Mouse (Mus musculus): ENCODE data around the gene Dand5. TPM values are rescaled to one million over a fixed set of nuclear protein-coding genes. Genes with fewer than 3 reads are reported as not detected.
A peak's percentile ranks its signal among the peaks of the same experiment; 100 is the strongest.
"Not testable (repeated sequence)": the region's sequence is repeated elsewhere in the genome, so short reads cannot be mapped to it uniquely, and the experiment has no call there.

Dand5 gene
- polyA plus RNA-seq, 1 experiment from 2014 or later, result 6.1 TPM

DNA sequence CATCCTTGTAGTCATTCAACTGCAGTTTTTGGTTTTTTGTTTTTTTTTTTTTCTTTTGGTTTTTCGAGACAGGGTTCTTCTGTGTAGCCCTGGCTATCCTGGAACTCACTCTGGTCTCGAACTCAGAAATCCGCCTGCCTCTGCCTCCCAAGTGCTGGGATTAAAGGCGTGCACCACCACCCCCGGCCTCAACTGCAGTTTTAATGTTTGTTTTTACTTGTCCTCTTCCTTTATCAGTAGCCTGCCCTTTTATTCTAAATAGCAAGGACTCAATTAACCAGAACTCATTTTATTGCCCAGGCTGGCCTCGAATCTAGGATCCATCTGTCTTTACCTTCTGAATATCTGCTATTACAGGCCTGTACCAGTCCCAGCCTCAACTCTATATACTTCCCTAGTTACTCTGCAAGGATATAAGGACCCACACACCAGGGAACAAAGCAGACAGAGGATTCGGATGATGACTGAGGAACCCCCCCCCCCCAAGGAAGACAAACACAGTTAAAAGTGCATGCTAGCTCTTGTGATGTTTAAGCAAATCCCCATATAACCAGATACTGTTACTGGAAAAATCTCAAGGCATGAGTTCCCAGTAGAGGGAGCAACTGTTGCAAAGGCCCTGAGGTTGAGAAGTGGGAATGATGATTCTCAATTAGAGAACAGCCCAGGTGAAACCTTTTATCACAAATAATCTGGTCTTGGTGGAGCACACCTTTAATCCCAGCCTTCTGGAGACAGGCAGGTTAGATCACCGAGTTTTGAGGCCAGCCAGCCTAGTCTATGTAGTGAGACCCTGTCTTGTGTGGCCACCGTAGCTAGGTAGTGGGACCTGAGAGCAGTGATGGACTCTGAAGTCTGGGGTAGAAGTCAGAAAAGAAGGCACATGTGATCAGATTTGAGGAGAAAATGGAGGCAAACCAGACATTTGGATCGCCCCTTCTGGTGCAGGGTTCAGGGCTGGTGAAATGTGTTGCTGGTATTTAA, 10.4 kb upstream of the Dand5 start:
- 68% methylated on average over 10 of the region's 10 CpGs for WGBS
- peak overlapping the region; percentile 94 for H3K27ac ChIP-seq (replicated peaks)
- peak overlapping the region; percentile 95 for H3K4me3 ChIP-seq
- peak overlapping the region; percentile 59 for H3K4me2 ChIP-seq (replicated peaks)
- ATAC-seq (ENCODE audit: low FRiP score, low read depth), result no peak
- no peaks in the 10 kb centered on the region for H3K9me3 ChIP-seq
- peaks cover 45% of the 10 kb centered on the region for H3K36me3 ChIP-seq
- H3K9ac ChIP-seq (replicated peaks), result peak overlapping the region; percentile 98
- peaks cover 15% of the 10 kb centered on the region for H3K4me1 ChIP-seq
- H3K27me3 ChIP-seq, result no peaks in the 10 kb centered on the region

DNA sequence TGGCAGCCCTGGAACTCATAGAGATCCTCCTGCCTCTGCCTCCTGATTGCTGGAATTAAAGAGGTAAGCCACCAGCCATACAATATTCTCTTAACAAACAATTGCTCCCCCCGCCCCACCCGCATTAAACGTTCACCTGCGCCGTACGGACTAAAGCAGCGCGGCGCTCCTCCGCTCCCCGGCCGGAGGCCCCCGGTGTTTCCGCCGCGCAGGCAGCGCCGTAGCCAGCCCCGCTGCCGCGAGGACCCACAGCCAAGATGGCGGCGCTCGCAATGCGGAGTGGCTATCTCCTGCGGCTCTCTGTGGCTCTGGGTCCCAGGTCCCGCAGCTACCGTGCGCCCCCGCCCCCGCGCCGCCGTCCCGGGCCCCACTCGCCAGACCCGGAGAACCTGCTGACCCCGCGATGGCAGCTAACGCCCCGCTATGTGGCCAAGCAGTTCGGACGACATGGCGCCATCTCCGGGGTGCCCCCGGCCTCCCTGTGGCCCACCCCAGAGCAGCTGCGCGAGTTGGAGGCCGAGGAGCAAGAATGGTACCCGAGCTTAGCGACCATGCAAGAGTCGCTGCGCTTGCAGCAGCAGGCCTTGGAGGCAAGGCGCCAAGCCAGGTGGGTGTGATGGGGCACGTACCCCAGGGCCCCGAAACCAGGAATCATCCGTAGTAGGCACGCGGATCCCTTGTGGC, 9.6 kb upstream of the Dand5 start:
- Histone ChIP-seq H3K4me2 (replicated peaks) (peak overlapping the region; percentile 59), H3K36me3 (peaks cover 36% of the 10 kb centered on the region), H3K9ac (replicated peaks) (peak overlapping the region; percentile 98), H3K27me3 (0 out of 2 replicates have a peak, but pooled peaks cover 3% of the 10 kb centered on the region), H3K4me1 (peaks cover 15% of the 10 kb centered on the region), H3K4me3 (peak overlapping the region; percentile 95), H3K9me3 (no peaks in the 10 kb centered on the region), H3K27ac (replicated peaks) (peak overlapping the region; percentile 94)
- peak; percentile 81 for ATAC-seq (ENCODE audit: low FRiP score, low read depth)
- 1% methylated on average over 59 of the region's 59 CpGs for WGBS

DNA sequence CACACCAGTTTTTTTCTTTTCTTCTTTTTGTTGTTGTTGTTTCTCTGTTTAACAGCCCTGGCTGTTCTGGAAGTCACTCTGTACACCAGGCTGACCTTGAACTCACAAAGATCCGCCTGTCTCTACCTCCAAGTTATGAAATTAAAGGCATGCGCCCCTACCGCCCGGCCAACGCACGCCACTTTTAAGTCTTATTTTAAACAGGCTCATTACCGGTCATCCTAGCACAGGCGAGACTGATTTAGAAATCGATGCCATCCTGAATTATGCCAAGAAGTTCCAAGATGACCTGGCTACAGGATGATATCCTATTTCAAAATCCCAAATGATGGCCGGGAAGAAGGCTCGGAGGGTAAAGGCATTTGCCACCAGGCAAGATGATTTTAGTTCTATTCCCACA, 8.9 kb upstream of the Dand5 start, which contains the start of gene Gadd45gip1:
Gene Gadd45gip1 (plus strand): TSS at position 33 of the 400 bp plus-strand sequence.
- 0 out of 2 replicates have a peak, but pooled peaks cover 3% of the 10 kb centered on the region for H3K27me3 ChIP-seq
- WGBS, result 86% methylated on average over 11 of the region's 11 CpGs
- peaks cover 15% of the 10 kb centered on the region for H3K4me1 ChIP-seq
- H3K9ac ChIP-seq (replicated peaks), result peak within 1 kb of the TSS; percentile 98
- ATAC-seq (ENCODE audit: low FRiP score, low read depth), result no peak
- peak within 1 kb of the TSS; percentile 94 for H3K27ac ChIP-seq (replicated peaks)
- peak within 1 kb of the TSS; percentile 95 for H3K4me3 ChIP-seq
- H3K36me3 ChIP-seq, result peaks cover 29% of the 10 kb centered on the region
- H3K9me3 ChIP-seq, result no peaks in the 10 kb centered on the region
- peak within 1 kb of the TSS; percentile 59 for H3K4me2 ChIP-seq (replicated peaks)

DNA sequence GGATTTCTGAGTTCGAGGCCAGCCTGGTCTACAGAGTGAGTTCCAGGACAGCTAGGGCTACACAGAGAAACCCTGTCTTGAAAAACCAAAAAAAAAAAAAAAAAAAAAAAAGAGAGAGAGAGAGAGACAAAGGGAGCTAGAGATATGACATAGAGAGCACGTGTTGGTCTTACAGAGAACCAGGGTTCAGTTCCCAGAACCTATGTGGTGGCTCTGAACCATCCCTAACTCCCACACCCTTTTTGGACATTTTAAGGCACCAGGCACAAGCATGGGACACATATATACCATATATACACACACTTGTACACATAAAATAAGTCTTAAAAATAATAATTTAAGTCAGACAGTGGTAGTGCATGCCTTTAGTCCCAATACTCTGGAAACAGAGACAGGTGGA, 3.9 kb upstream of the Dand5 start:
- 94% methylated on average over 2 of the region's 2 CpGs for WGBS
- H3K4me2 ChIP-seq (replicated peaks); H3K36me3 ChIP-seq; H3K4me3 ChIP-seq; H3K9me3 ChIP-seq; ATAC-seq (ENCODE audit: low FRiP score, low read depth); H3K9ac ChIP-seq (replicated peaks); H3K4me1 ChIP-seq; H3K27ac ChIP-seq (replicated peaks): not testable (repeated sequence)
- peaks cover 20% of the 10 kb centered on the region for H3K27me3 ChIP-seq

DNA sequence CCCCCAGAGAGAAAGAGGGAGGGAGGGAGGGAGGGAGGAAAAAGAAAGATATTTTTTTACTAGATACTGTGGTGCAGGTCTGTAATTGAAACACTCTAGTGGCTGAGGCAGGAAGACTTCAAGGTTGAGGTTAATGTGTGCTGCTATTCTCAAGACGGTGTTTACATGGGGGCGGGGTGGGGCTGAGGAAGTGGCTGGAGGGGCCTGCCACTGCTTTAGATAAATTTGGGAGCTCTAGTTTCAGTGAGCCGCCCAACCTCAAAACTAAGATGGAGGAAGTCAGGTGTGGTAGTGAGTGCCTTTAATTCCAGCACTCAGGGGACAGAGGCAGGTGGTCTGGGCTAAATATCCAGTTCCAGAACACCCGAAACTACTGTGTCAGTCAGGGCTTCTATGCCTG, 3.0 kb upstream of the Dand5 start:
- Histone ChIP-seq H3K36me3 (no peaks in the 10 kb centered on the region), H3K27ac (replicated peaks) (no peak overlapping the region), H3K4me2 (replicated peaks) (no peak overlapping the region), H3K27me3 (peaks cover 20% of the 10 kb centered on the region), H3K9me3 (no peaks in the 10 kb centered on the region), H3K4me3 (no peak overlapping the region), H3K9ac (replicated peaks) (no peak overlapping the region), H3K4me1 (0 out of 2 replicates have a peak, but pooled peaks cover 3% of the 10 kb centered on the region)
- 79% methylated on average over 4 of the region's 4 CpGs for WGBS
- no peak for ATAC-seq (ENCODE audit: low FRiP score, low read depth)

DNA sequence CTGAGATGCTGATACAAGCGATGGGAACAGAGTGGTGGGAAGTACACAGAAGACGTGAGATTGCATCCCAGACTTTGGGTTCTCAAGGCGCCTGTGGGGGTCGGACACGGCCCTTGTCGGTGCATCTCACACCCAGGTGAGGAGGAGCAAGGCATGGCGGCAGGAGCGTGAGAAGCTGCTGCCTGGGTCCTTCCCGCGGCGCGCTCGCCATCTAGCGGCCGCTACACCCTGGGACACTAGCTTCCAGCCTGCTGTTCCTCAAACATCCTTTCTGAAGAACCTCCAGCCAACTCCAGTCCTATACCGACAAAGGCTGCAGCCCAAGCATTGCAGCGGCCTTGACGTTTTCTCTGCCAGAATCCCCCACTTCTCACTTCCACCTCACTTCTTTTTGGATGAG, 1.0 kb upstream of the Dand5 start:
- peak overlapping the region; percentile 20; the same call in 1 of the 2 replicates for H3K4me3 ChIP-seq
- WGBS, result 0% methylated on average over 18 of the region's 18 CpGs
- peak; percentile 79; the same call in 1 of the 2 replicates for ATAC-seq (ENCODE audit: low FRiP score, low read depth)

DNA sequence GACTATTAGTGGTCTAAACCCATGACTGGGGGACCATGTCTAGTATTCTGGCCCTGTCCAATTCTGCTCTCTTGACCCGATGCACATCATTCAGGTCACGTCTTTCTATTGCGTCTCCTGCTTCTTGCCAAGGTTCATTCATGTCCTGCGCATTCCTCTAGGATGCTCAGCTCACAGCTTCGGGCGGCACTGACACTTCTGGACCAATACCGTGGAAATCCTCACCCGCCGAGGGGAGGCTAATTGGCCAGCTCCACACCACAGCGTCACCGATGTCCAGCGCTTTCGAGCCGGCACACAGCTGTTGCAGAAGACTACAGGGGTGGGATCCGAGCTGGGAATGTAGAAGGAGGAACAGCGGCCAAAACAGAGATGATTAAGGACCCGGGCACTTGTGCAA, 6.5 kb downstream of the Dand5 start:
- Histone ChIP-seq H3K36me3 (no peaks in the 10 kb centered on the region), H3K9ac (replicated peaks) (no peak overlapping the region), H3K9me3 (no peaks in the 10 kb centered on the region), H3K4me1 (peaks cover 27% of the 10 kb centered on the region), H3K27ac (replicated peaks) (no peak overlapping the region), H3K4me3 (no peak overlapping the region), H3K27me3 (peaks cover 48% of the 10 kb centered on the region), H3K4me2 (replicated peaks) (no peak overlapping the region)
- ATAC-seq (ENCODE audit: low FRiP score, low read depth), result no peak
- WGBS, result 75% methylated on average over 17 of the region's 17 CpGs

More for the DNA sequence above, 1.0 kb upstream of the Dand5 start:
- no peaks in the 10 kb centered on the region for H3K36me3 ChIP-seq
- H3K4me2 ChIP-seq (replicated peaks), result peak overlapping the region; percentile 49
- H3K9ac ChIP-seq (replicated peaks), result 0 out of 2 replicates have a peak overlapping the region, but pooled peaks have one; percentile 5
- no peak overlapping the region for H3K27ac ChIP-seq (replicated peaks)
- H3K27me3 ChIP-seq, result peaks cover 20% of the 10 kb centered on the region
- H3K4me1 ChIP-seq, result 0 out of 2 replicates have a peak, but pooled peaks cover 3% of the 10 kb centered on the region
- no peaks in the 10 kb centered on the region for H3K9me3 ChIP-seq

DNA sequence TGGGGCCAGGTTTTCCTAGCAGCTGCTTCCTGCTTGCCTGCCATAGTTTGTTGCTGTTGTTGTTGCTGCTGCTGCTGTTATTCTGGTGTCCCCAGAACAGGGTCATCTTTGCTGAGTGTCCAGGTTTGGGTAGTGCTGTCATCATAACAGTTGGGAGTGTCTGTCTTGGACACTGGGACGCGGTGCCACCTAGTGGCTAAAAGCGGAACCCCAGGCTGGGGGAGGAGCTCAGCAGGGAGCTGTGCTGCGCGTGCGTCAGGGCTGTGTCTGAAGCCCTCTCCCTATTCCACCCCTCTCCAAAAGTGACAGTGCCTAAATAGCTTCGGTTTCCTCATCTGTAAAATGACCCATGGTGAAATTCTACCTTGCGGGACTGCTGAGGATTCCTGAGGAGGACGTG, 7.1 kb downstream of the Dand5 start:
- 9% methylated on average over 9 of the region's 9 CpGs for WGBS
- Histone ChIP-seq H3K27me3 (peaks cover 54% of the 10 kb centered on the region), H3K36me3 (no peaks in the 10 kb centered on the region), H3K4me2 (replicated peaks) (no peak overlapping the region), H3K27ac (replicated peaks) (peak overlapping the region; percentile 30; the same call in 1 of the 2 replicates), H3K9ac (replicated peaks) (peak overlapping the region; percentile 34; the same call in 1 of the 2 replicates), H3K9me3 (no peaks in the 10 kb centered on the region), H3K4me1 (peaks cover 32% of the 10 kb centered on the region), H3K4me3 (0 out of 2 replicates have a peak overlapping the region, but pooled peaks have one; percentile 12)
- ATAC-seq (ENCODE audit: low FRiP score, low read depth), result peak; percentile 54

DNA sequence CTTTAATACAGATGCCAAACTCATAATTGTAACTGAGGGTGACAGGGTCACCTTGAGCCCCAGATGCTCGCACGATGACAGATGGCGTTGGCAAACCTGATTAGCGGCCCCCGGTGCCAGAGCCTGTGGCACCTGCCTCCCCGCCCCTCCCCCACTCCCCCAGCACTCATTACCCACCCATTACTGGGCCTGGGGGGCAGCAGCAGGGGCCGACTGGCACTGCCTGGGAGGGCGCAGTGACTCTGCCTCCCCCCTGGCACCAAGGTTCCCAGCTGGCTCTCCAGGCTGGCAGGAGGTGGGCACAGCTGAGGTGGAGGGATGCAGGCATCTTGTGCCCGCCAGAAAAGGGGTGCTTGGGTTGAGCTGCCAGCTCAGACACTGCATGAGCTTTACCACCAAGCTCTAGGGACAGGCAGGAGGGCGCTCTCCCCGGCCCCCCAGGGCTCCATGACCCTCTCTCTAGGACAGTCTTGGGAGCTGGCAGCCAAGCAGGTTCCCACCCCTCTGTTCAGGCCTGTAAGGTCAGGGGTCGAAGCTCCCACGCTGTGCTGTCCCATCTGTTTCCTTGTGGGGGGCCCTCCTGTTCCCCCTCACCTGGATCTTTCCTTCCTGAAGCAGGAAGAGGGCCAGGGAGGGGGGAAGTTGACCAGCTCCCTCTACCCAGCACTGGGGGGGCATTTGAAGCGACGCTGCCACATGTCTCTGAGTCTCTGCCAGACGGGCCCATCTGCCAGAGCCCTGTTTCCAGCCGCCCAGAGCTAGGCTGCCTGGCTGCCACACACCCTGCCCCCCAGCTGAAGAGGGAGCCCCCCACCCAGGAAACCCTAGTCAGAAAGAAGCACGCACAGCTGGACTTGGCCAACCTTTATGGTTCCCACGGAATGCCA, 7.8 kb downstream of the Dand5 start:
- no peaks in the 10 kb centered on the region for H3K36me3 ChIP-seq
- H3K9me3 ChIP-seq, result no peaks in the 10 kb centered on the region
- H3K27me3 ChIP-seq, result peaks cover 58% of the 10 kb centered on the region
- H3K9ac ChIP-seq (replicated peaks), result peak overlapping the region; percentile 34
- 34% methylated on average over 19 of the region's 19 CpGs for whole genome bisulfite sequencing
- H3K4me1 ChIP-seq, result peaks cover 36% of the 10 kb centered on the region
- no peak overlapping the region for H3K4me3 ChIP-seq
- H3K27ac ChIP-seq (replicated peaks), result peak overlapping the region; percentile 30; the same call in 1 of the 2 replicates
- H3K4me2 ChIP-seq (replicated peaks), result no peak overlapping the region
- ATAC-seq (ENCODE audit: low FRiP score, low read depth), result peak; percentile 8; the same call in 1 of the 2 replicates

DNA sequence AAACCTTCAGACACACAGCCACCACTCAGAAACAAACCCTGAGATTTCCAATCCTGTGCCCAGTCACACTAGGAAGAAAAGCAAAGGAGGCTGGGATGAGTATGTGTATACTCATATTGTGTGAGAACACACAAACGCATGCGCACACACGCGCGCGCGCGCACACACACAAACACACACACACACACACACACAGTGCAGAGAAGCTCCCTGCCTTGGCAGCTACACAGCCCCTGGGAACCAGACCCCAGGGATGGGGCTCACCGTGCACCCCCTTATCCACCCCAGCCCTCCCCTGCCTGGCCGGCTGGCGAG, 8.4 kb downstream of the Dand5 start:
- Histone ChIP-seq H3K4me1 (peaks cover 42% of the 10 kb centered on the region), H3K4me2 (replicated peaks) (no peak overlapping the region), H3K9ac (replicated peaks) (0 out of 2 replicates have a peak overlapping the region, but pooled peaks have one; percentile 34), H3K9me3 (no peaks in the 10 kb centered on the region), H3K27ac (replicated peaks) (0 out of 2 replicates have a peak overlapping the region, but pooled peaks have one; percentile 10), H3K27me3 (peaks cover 64% of the 10 kb centered on the region), H3K4me3 (no peak overlapping the region), H3K36me3 (no peaks in the 10 kb centered on the region)
- WGBS, result 83% methylated on average over 11 of the region's 11 CpGs
- ATAC-seq (ENCODE audit: low FRiP score, low read depth), result no peak

DNA sequence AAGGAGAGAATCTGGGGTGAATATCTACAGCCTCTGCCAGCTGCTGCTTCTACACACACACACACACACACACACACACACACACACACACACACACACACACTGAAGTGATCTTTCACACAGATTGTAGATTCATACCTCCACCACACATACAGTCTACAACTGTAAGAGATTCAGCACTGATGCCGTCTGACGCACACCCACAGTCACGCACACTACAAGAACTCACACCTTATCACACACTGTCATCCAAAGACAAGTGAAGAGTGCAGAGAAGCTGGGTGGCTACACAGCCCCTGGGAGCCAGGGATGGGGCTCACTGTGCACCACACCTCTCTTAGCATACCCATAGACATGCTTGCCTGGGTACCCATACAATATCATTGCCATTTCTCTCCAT, 8.8 kb downstream of the Dand5 start:
- Histone ChIP-seq H3K4me1 (peaks cover 46% of the 10 kb centered on the region), H3K4me2 (replicated peaks) (no peak overlapping the region), H3K27ac (replicated peaks) (0 out of 2 replicates have a peak overlapping the region, but pooled peaks have one; percentile 10), H3K4me3 (no peak overlapping the region), H3K9ac (replicated peaks) (no peak overlapping the region), H3K27me3 (peaks cover 68% of the 10 kb centered on the region), H3K36me3 (no peaks in the 10 kb centered on the region), H3K9me3 (no peaks in the 10 kb centered on the region)
- no peak for ATAC-seq (ENCODE audit: low FRiP score, low read depth)
- 92% methylated on average over 3 of the region's 3 CpGs for WGBS
